Mouse (Mus musculus) kidney, adult 2 months (tissue): ENCODE measurements at regions not wholly inside any gene's neighbourhood (a gene's known extent, or its start where the extent isn't known, plus 50 kb on each side); places are given as distances from the start of the nearest gene placed in this dataset.

Experiments
- CTCF ChIP-seq: fragments of 200-500 bp; conservative IDR thresholded peaks from 2 replicates; pipeline ENCODE4 v1.5.1; 2011; ENCODE audit warnings: low read depth, mild to moderate bottlenecking, control low read depth, low read length, moderate library complexity, mixed read lengths; ENCODE audit not compliant: insufficient read depth, insufficient read length
- POLR2A ChIP-seq: fragments of 200-500 bp; IDR thresholded peaks from one replicate; pipeline ENCODE4 v1.6.1; 2011; ENCODE audit warnings: low read depth, low read length, control low read depth

GRCm38 (mm10) chr5:95864725-95865492 lies 89.1 kb downstream of the E330014E10Rik start:
- TF ChIP-seq CTCF (no peak), POLR2A (no peak)
